Mouse (Mus musculus) monocyte, adult 2 months (primary cell): ENCODE data around the gene Insm2.
"Not testable (repeated sequence)": the region's sequence is repeated elsewhere in the genome, so short reads cannot be mapped to it uniquely, and the experiment has no call there.

Source experiments
- DNase-seq, 2 experiments: peaks; one replicate each; pipeline ENCODE4 v3.0.0; 2022; ENCODE audit warnings: low spot score in 2 of 2, low read depth in 1 of 2

Insm2 gene

DNA sequence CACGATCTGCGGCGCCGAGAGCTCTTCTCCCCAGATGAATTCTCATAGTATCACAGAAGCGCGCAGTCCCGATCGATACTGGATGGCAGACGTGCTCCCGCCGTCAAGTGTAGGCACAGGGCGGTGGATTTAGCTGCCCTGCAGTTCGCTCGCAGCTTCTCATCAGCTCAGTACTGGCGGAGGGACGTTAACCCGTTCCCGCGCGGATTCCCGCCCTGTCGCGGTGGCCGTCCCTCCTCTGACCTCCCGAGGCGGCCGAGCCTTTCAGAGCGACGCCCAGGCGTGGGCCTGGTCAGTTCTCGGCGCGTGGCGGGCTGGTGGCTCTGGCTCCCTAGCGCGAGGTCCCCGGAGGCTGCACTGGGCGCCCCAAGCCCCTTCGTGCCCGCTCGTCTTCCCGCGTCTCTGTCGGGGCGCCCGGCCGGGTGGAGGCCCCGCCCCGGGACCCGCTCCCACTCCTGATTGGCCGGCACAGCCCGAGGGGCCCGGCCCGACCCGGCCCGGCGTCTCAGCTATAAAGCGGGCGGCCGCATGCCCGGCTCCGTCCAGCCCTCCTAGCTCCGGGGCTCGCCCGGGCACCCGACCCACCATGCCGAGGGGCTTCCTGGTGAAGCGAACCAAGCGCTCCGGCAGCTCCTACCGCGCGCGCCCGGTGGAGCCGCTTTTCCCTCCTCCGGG is at the start of gene Insm2:
Gene Insm2 (plus strand): TSS at position 541 of the 675 bp plus-strand sequence.
- DNase-seq: no peak

DNA sequence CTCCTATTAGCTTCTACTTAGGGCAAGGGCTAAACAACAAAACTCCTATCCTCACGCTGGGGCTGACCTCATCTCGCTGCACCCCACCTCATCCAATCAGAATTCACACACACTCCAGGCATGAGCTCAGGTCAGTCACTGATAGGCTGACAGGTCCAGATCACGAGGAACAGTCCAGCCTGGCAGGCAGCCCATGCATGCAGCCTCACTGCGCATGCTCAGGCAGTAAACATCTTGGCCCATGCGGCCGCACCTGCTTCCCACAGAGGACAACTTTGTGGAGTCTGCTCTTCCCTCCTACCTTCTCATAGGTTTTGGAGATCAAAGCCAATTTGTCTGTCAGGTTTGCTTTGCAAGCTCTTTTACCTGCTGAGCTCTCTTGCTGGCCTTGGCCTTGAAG is 44.3 kb upstream of the Insm2 start:
- not testable (repeated sequence) for DNase-seq

DNA sequence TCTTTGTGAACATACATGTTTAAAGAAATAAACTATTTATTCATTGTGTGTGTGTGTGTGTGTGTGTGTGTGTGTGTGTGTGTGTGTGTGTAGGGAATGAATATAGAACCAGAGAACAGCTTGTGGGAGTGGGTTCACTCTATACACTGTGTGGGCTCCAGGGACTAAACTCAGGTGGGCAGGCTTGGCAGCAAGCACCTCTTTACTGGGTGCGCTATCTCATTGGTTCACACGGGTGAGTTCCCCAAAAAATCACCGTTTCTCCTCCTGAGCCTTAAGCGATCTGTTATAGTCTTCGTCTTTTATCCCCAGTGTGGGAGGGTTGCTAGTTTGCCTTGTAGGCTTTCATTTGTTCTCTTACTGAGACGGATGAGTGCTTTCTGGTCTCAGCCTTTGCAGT is 41.4 kb upstream of the Insm2 start:
- no peak for DNase-seq

DNA sequence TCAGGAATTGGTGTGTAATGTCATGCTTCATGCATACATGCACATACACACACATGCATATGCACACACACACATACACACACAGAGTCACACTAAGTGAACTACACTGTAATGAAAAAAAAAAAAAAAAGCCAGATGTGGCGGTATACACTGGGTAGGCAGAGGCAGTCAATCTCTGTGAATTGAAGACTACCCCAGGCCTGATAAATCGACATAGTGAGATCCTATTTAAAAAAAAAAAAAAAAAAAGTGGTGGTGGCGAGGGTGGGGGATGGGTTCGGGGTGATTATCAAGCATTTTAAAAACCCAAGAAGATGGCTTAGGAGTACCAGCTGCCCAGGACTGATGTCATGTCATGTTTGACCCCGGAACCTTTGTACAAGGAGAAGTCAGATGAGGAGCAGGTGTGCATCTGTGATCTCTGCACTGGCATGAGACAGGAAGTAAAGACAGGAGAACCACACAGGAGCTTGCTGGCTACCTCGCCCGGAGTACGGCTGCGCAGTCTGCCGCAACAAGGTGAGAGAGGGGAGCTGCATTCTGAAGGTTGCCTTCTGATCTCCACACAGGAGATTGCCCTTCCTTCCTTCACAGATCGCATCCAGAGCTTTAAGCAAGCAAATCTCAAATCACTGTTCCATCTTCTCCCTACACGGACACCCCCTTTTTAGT is 39.9 kb upstream of the Insm2 start:
- no peak for DNase-seq

DNA sequence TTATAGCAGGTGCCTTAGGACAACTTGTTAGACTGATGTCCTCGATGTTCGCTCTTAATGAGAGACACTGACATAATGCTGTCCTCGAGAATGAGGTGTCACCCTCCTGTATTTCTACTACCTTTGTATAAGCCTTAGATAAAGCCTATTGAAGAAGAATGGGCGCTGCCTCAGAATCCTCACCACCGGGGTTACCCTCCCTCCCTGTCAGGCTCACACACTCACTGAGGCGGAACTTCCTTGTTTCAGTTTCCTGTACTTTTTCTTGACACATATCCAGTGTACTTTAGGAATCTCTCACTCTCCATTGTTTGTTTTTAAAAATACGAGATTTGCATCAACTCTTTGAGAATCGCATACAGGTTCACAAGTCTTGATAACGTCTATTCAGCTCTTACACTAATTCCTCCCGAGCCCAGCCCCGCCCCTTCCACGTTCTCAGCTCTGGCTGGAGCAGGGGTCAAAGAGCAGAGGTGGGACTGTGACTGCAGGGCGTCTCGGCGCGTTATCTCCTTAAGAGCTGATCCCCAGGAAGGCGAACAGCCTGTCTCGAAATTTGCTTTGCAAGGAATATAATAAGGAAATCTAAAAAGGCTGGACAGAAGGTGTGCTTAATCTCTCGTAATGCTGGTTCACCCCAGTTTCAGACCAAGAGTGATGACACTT is 39.1 kb upstream of the Insm2 start:
- DNase-seq: no peak

DNA sequence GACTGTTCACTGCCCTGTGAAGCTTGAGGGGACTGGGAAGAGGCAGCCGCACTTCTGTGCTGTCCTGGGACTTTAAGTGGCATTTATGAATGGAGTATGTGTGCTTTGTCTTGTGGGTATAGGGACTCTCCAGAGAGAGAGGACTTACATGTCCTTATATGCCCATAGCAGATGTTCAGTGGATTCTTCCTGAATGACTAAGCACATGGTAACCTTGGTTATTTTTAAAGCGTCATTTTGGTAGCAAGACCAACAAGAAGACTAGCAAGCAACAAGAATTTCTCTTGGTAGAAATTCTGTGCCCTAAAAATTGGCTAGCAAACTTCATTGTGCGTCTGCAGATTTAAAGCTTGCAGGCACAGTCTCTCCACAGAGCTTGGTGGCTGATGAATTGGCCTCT is 35.5 kb upstream of the Insm2 start:
- DNase-seq: no peak

DNA sequence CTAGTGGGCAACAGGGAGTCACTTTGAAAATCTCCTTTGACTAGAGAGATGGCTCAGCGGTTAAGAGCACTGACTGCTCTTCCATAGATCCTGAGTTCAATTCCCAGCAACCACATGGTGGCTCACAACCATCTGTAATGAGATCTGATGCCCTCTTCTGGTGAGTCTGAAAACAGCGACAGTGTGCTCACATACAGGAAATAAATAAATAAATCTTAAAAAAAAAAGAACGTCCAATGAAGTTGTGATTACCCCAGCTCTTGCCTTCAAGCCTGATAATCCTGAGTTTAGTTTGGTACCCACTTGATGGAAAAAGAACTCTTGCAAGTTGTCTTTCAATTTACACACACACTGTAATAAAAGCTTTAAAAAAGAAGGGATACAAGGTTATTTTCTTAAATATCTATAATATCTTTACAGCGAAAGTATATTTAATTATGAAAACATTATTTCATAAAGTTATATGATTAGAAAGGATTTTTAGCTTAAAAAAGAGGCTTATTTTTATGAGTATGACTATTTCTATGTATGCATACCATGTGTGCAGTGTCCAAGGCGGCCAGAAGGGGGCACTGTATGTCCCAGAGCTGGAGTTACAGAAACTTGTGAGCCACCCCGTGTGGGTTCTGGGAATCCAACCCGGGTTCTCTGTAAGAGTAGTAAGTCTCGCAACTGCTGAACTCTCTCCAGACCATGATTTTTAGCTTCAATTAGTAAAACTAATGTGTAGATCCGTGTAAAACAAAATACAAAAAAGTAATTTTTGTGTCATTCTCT is 34.9 kb upstream of the Insm2 start:
- no peak for DNase-seq

DNA sequence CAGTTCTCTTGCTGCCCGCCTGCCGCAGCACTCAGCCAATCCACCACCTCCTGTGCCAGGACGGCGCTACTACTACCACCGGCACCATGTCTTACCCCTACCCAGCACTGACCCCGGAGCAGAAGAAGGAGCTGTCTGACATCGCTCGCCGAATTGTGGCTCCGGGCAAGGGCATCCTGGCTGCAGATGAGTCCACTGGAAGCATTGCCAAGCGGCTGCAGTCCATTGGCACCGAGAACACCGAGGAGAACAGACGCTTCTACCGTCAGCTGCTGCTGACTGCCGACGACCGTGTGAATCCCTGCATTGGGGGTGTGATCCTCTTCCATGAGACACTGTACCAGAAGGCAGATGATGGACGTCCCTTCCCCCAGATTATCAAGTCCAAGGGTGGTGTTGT is 34.0 kb upstream of the Insm2 start, which contains the start of gene Aldoart2:
Gene Aldoart2 (plus strand): TSS at position 34 of the 400 bp plus-strand sequence.
- no peak for DNase-seq

DNA sequence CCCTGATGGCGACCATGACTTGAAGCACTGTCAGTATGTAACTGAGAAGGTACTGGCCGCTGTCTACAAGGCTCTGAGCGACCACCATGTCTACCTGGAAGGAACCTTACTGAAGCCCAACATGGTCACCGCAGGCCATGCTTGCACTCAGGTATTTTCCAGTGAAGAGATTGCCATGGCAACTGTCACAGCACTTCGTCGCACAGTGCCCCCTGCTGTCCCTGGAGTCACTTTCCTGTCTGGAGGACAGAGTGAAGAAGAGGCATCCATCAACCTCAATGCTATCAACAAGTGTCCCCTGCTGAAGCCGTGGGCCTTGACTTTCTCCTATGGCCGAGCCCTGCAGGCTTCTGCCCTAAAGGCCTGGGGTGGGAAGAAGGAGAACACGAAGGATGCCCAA is 33.4 kb upstream of the Insm2 start:
- no peak for DNase-seq

DNA sequence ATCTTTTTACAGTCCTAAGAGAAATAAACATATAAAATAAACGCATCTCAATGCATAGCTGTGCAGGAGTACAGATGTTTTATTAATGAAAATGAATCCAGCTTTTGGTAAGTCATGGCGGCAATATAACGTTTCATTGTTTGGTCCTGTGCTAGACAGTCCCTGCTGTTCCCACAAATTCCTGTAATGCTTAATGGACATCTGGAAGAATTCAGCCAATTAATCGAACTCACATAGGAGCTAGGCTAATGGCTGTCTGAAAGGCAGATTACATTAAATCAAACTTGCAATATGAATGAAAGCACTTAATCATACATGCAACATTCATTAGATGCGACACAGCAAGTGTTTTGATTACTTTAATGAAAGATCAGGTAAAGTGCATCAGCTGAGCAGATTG is 32.4 kb upstream of the Insm2 start:
- no peak for DNase-seq

DNA sequence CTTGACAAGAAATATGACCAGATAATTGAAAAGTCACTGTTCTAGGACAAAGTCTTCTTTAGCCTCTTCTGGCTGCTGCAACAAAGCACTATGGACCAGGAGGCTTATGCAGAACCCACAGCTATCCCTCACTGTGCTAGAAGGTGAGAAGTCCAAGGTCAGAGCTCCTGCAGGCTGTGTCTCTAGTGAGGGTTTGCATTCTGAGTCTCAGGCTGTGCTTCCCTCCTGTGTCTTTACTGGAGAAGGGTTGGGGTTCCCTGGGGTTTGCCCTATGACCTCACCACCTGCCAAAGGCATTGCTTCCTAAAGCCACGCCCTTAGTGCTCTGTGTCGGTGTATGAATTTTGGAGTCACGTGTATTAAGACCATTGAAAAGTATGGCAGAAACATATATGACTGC is 30.8 kb upstream of the Insm2 start:
- DNase-seq: no peak

DNA sequence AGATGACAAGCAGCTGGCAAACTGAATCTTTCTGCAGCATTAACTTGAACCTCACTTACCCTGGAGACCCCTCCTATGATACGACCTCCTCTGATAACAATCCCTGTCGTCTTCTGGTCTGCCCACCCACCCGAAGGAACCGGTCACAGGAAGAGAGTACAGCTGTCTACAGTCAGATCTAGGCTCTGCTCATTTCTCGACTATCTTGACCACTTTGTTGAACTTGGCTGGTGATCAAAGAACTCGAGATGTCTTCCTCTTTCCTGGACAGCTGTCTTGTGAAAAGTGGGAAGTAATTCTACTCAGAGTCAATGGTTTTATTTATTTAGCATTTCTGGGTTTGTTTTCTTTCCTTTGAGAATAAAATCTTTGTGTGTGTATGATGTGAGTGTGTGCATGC is 29.6 kb upstream of the Insm2 start:
- no peak for DNase-seq

DNA sequence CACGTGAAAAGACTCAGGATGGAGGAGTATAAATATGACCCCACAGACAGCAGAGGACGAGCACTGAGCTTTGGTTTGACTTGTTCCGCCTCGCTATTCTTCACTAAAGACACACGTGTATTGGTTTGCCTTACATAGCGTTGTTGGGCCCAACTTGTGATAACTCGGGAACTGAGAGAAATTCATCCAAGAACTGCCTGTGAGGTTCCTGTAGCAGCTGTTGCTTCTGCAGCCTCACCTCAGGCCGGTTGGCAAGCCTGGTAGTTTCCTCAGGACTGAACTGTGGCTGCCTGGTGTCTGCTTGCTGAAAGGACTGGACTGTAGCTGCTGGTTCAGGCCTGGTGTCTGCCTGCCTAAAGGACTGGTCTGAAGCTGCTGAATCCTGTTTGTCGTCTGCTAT is 28.6 kb upstream of the Insm2 start:
- no peak for DNase-seq

DNA sequence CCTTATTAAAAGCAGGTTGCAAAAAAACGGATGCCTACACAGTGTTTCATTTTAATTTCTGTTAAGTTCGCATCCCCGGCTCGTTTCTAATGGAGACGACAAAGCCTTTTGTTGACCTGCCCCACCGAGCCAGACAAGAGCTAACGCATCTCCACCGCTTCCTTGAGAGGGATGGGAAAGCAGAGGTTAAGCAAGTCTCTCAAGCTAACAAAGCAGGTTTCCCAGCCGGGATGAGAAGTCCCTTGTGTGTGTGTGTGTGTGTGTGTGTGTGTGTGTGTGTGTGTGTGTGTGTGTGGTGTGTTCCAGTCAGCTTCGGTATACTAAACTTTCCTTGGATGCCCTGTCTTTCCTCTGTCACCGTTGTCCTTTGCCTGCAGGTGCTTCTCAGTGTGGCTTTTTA is 28.0 kb upstream of the Insm2 start:
- no peak for DNase-seq

DNA sequence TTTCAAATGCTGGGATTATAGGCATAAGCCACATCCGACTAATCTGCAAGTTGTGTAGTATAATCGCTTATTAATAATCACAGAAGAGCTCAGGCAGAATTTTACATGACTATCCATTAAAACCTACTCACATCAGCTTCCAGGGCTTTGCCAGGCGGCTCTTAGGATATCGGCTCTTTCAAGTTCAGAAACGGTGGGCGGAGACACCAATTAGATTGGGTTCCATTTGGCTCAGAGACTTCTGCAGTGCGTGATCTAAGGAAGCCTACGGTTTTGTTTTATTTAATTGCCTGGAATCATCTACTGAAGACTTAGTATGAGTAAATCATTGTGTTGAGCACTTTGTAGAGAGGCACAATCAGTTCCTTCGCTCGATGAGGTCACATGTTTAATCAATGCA is 27.6 kb upstream of the Insm2 start:
- no peak for DNase-seq

DNA sequence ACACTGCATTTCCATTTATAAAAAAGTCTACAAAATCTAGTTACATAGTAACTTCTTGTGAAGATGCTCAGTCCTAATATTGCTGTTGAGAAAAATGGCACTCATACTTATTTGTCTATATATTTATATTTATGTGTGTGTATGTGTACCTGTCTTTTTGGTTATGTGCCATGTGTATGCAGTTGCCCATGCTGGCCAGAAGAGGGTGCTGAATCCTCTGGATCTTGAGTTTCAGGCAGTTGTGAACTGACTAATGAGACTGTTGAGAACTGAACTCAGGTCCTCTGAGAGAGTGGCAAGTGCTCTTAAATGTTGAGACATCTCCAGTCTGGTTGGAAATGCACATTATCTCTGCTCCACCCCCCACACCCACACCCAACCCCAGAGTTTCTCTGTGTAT is 26.1 kb upstream of the Insm2 start:
- DNase-seq: no peak

DNA sequence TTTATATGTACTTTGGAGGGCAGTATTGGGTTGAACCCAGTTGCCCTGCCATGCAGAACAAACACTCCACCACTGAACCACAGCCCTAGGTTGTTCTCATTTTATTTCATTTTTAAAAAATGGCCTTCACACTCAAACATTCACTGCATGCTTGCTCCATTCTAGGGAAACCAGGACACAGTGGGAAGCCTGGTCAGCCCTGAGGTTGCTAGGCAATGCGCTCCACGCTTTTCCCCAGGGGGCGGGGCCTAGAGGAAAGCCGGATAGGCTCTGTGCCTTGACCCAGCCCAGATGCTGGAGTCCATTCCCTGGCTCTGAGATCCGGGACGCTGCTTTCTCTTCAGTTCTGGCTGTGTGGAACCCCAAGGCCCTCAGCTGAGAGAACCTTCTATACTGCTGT is 25.4 kb upstream of the Insm2 start:
- DNase-seq: no peak

DNA sequence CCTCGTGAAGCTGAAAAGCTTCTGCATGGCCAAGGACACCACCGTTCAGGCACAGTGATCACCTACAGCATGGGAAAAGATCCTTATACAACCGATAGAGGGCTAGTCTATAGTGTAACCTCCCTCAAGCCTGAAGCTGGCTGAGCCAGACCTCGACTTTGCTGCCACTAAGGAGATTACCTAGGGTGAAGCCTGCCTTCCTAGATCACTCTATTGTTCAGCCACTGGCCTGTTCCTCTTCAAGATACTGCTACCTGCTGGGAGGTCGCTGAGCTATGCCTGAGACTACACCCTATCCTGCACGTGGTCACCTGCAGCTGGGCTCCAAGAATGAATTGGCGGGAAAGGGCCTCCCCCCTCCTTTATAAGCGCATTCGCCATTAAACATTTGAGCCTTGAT is 12.3 kb upstream of the Insm2 start:
- DNase-seq: not testable (repeated sequence)

DNA sequence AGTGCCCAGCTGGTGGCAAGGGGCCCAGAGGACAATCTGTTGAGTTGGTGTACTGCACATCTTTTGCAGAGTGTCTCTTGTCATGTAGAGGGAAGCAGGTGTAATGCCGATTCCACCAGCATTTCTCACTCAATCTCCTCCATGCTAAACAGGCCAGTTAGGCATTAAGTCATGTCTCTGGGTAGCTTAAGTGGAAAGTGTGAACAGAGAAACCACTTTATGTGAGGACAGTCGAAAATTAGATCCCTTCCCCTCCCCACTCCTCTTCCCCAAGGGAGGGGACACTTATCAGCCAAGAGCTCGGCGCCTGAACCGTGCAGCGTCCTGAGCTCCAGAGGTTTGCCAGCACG is 715 bp upstream of the Insm2 start:
- no peak for DNase-seq

DNA sequence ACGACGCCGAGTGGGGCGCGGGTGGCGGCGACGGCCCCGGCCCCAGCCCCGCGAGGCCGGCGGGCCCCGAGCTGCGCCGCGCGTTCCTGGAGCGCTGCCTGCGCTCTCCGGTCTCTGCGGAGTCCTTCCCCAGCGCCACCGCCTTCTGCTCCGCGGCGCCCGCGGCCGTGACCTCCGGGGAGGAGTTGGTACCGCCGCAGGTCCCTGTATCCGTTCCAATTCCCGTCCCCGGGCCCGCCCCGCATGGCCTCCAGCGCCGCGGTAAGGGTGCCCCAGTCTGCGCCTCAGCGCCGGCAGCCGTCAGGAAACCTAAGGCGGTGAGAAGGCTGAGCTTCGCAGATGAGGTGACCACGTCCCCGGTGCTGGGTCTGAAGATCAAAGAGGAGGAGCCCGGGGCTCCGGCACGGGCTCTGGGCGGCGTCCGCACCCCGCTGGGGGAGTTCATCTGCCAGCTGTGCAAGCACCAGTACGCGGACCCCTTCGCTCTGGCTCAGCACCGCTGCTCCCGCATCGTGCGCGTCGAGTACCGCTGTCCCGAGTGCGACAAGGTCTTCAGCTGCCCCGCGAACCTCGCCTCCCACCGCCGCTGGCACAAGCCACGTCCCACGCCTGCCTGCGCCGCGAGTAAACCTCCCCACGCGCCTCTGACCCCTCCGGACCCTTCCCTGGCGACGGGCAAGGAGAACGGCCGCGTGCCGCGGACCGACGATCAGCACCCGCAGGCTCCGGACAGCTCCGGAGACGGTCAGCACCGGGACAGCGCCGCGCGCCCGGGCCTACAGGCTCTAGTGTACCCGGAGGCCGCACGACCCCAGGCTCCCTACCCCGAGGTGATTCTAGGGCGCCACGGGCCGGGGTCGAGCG is 644 bp downstream of the Insm2 start:
- no peak for DNase-seq

DNA sequence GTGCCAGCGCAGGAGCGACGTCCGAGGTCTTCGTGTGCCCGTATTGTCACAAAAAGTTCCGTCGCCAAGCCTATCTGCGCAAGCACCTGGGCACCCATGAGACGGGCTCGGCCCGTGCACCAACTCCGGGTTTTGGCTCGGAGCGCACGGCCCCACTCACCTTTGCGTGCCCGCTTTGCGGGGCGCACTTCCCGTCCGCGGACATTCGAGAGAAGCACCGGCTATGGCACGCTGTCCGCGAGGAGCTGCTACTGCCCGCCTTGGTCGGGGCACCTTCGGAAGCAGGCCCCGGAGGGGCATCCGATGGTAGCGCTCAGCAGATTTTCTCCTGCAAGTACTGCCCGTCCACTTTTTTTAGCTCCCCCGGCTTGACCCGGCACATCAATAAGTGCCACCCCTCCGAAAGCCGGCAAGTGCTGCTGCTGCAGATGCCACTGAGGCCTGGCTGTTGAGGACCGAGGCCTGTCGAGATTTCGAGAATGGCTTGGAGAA is 1.3 kb downstream of the Insm2 start:
- DNase-seq: no peak
